Mouse (Mus musculus) layer of hippocampus, postnatal 25 days (tissue): ENCODE results near the gene Tubb1. TPM values are rescaled to one million over a fixed set of nuclear protein-coding genes. Genes with fewer than 3 reads are reported as not detected.

Experiments
- DNase-seq, 2 experiments: peaks; one replicate each; pipeline ENCODE4 v3.0.0; 2022; ENCODE audit warnings: mixed read lengths in 2 of 2, low spot score in 1 of 2; ENCODE audit errors: extremely low spot score in 1 of 2
- total RNA-seq, 2 experiments: library from RNA; stranded (reverse); gene quantifications; 2 replicates each; pipeline ENCODE4 v1.2.3; 2021

The Tubb1 gene
- total RNA-seq, 2 experiments from 2014 or later = not detected

DNA sequence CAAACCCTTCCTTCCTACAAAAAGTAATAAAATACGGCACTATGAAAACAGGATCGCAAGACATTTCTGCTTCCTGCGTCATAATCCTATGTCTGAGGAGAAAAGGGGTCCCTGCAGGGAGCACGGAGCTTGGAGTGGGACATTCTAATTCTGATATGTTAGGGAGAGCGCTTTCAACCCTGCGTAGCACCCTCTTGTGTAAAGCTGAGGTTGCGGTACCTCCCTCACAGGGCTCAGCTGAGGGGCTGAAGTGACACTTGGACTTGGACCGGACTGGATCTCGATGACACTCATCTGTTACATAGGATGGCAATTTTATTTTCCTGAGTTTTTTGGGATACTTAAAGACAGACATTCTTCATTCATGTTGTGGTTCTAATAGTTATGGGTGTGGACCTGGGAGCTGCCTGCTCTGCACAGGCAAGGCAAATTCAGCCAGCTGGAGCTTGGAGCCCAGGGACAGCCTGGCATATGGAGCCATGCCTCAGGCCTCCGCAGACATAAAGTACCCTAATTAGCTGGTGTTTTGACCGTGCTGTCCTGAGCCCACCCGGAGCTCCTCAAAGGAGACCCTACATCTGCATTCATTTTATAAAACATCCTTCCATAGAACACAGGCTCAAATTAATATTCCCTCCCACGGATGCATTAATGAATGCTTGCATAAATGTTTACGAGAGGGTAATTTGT lies 50.5 kb downstream of the Tubb1 start:
- no peak for DNase-seq

DNA sequence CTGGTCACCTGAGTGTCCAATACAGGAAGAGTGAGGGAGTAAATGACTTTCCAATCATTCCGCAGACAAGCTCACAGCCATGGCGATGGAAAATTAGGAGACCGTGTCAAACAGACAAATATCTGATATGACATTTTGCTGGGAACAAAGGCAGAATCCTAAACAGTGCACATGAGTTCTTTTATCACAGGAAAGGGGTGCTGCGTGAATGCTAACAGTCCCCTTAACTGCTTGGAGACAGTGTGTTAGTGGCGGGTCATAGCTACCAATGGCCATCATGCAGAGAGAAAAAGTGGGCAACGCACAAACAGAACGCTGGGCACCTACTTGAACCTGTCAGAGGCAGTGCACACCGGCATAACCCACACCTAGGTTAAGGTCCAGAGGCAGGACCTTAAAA lies 51.0 kb downstream of the Tubb1 start:
- DNase-seq = no peak

DNA sequence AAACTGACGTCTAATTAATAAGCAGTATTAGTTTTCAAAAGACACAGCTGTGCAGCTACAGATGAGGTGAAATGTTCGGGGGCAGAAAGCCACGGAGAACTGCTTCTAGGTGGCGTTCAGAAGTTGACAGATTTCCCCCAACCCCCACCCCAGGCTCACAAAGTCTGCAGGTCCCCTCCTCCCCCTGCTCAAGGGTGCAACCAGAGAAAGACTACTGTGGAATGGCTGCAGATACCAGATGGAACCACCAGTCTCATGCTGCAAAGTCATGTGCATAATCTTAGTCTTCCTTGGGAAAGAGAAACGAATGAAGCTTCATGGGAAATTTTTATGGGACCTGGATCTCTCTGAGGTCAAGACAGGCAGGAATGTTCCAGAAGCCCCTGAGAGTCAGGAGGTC lies 51.8 kb downstream of the Tubb1 start:
- DNase-seq = no peak

DNA sequence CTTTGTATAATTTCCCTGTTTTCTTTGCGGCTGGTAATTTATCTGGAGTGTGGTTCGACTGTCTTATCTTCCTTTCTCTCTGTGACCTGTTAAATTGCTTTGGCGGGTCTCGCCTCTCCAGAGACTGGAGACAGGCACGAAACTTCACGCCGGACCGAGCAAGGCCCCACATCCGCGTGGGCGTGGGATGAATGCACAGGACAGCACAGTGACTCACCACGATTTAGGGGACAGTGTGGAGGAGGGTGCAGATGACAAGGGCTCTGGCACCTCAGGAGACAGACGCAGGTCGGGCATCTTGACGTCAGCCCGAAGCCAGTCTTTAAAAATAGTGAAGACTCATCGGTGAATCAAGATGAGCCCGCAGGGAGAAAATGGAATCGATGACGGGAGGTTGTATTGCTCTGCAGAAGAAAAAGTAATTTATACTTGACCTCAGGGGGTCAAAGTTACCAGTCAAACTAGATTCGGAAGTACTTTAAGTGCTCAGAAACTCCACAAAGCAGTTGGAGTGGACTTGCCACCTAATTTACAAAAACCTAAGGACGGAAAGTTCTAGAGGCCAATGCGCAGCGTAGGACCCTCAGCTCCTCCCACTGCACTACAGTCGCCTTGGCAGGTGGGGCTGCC lies 52.5 kb downstream of the Tubb1 start:
- no peak for DNase-seq

Other genes with a start within 250 kb of the Tubb1 start
- gene Gnas, start 166.4 kb upstream of the Tubb1 start, total RNA-seq = 1,000 to 10,000 TPM; 1,728 to 1,971 TPM
- 1 to 10 TPM; 2.0 to 2.6 TPM for gene Gm20721, start 104.0 kb upstream of the Tubb1 start, total RNA-seq
- 10 to 100 TPM; 49.0 to 49.6 TPM for gene Nelfcd, start 34.9 kb upstream of the Tubb1 start, total RNA-seq
- gene Ctsz, start 11.7 kb upstream of the Tubb1 start, total RNA-seq = 10 to 100 TPM; 29.4 to 31.0 TPM
- gene Atp5e, start 13.4 kb downstream of the Tubb1 start, total RNA-seq = 100 to 1,000 TPM; 285 to 333 TPM
- gene Prelid3b, start 22.4 kb downstream of the Tubb1 start, total RNA-seq = 10 to 100 TPM; 36.5 to 42.5 TPM
- gene Zfp831, start 192.8 kb downstream of the Tubb1 start, total RNA-seq = 10 to 100 TPM; 18.8 to 20.0 TPM